Comparison of ENCODE assay signal across 8 mouse cellular contexts in genomic region chr7:29170755-29171561, GRCm38 (mm10). TPM values are rescaled to one million over a fixed set of nuclear protein-coding genes. Genes with fewer than 3 reads are reported as not detected.
DNase-seq lines count a peak whose midpoint lies in the region; ATAC-seq and TF ChIP-seq lines count a peak whose summit lies in the region.

No protein-coding gene starts in this region.

- no peak for TF ChIP-seq CTCF in olfactory bulb, adult 2 months (IDR thresholded peaks at IDR 0.05; ENCODE audit: insufficient read depth, low read depth, low read length)

- peak overlapping the region; percentile 12; the same call in 1 of the 2 replicates for H3K9ac ChIP-seq in embryonic facial prominence, embryonic 12.5 days
- no peak overlapping the region for H3K9ac ChIP-seq in hindbrain, embryonic 14.5 days
- peak overlapping the region; percentile 66 for H3K9ac ChIP-seq in lung, embryonic 16.5 days (ENCODE audit: low read length)

- H3K4me2 ChIP-seq in embryonic facial prominence, embryonic 12.5 days (replicated peaks), result peak overlapping the region; percentile 83
- peak overlapping the region; percentile 57 for H3K4me2 ChIP-seq in hindbrain, embryonic 14.5 days (replicated peaks)
- H3K4me2 ChIP-seq in lung, embryonic 16.5 days (ENCODE audit: low read depth, low read length), result peak overlapping the region; percentile 84

- WGBS in embryonic facial prominence, embryonic 12.5 days, result 2% methylated on average over 43 of the region's 43 CpGs
- WGBS in hindbrain, embryonic 14.5 days, result 1% methylated on average over 43 of the region's 43 CpGs
- 1% methylated on average over 43 of the region's 43 CpGs for WGBS in lung, embryonic 16.5 days
- WGBS in olfactory bulb, adult 2 months, result 2% methylated on average over 43 of the region's 43 CpGs

- H3K27me3 ChIP-seq in embryonic facial prominence, embryonic 12.5 days, result peaks cover 52% of the 10 kb centered on the region
- H3K27me3 ChIP-seq in hindbrain, embryonic 14.5 days (ENCODE audit: control insufficient read depth, insufficient read depth, low read length), result peaks cover 50% of the 10 kb centered on the region
- peaks cover 43% of the 10 kb centered on the region for H3K27me3 ChIP-seq in lung, embryonic 16.5 days (ENCODE audit: control insufficient read depth, insufficient read depth, low read depth, low read length)

- H3K4me1 ChIP-seq in embryonic facial prominence, embryonic 12.5 days, result peaks cover 29% of the 10 kb centered on the region
- peaks cover 22% of the 10 kb centered on the region for H3K4me1 ChIP-seq in hindbrain, embryonic 14.5 days (replicated peaks; ENCODE audit: control insufficient read depth, insufficient read depth, low read length)
- H3K4me1 ChIP-seq in lung, embryonic 16.5 days (replicated peaks; ENCODE audit: control insufficient read depth, insufficient read depth, low read length), result peaks cover 25% of the 10 kb centered on the region
- H3K4me1 ChIP-seq in olfactory bulb, adult 2 months (ENCODE audit: control insufficient read depth, insufficient read depth, low read length), result peaks cover 41% of the 10 kb centered on the region

- H3K36me3 ChIP-seq in embryonic facial prominence, embryonic 12.5 days, result peaks cover 34% of the 10 kb centered on the region
- peaks cover 39% of the 10 kb centered on the region for H3K36me3 ChIP-seq in hindbrain, embryonic 14.5 days (replicated peaks; ENCODE audit: control insufficient read depth, insufficient read depth)
- H3K36me3 ChIP-seq in lung, embryonic 16.5 days (ENCODE audit: control insufficient read depth, insufficient read depth, low read length), result peaks cover 23% of the 10 kb centered on the region

- DNase-seq in cerebellum, adult 9-10 months, result peak; percentile 56
- no peak for DNase-seq in cerebellum, adult 8-10 months
- peak; percentile 43 for DNase-seq in CD4-positive, CD25-positive, alpha-beta regulatory T cell, adult 2 months (ENCODE audit: low read depth, low spot score)
- DNase-seq in hindbrain, embryonic 14.5 days (ENCODE audit: low spot score), result no peak
- no peak for DNase-seq in yolk sac, embryonic 10.5 days (ENCODE audit: low spot score)

- ATAC-seq in embryonic facial prominence, embryonic 12.5 days (ENCODE audit: insufficient number of reproducible peaks, insufficient read depth, low FRiP score, low TSS enrichment), result no peak
- ATAC-seq in hindbrain, embryonic 14.5 days (ENCODE audit: low FRiP score), result no peak
- no peak for ATAC-seq in lung, embryonic 16.5 days (ENCODE audit: low read depth)

- no peaks in the 10 kb centered on the region for H3K9me3 ChIP-seq in embryonic facial prominence, embryonic 12.5 days
- no peaks in the 10 kb centered on the region for H3K9me3 ChIP-seq in hindbrain, embryonic 14.5 days (ENCODE audit: control insufficient read depth, low read length)
- H3K9me3 ChIP-seq in lung, embryonic 16.5 days (ENCODE audit: control insufficient read depth, low read length), result no peaks in the 10 kb centered on the region

- no peak for TF ChIP-seq POLR2A in olfactory bulb, adult 2 months (IDR thresholded peaks at IDR 0.05; ENCODE audit: insufficient read depth, low read depth, low read length)

- H3K27ac ChIP-seq in embryonic facial prominence, embryonic 12.5 days, result no peak overlapping the region
- H3K27ac ChIP-seq in hindbrain, embryonic 14.5 days, result no peak overlapping the region
- no peak overlapping the region for H3K27ac ChIP-seq in lung, embryonic 16.5 days (ENCODE audit: low read length)
- no peak overlapping the region for H3K27ac ChIP-seq in olfactory bulb, adult 2 months (ENCODE audit: insufficient read depth, low read depth, low read length)

- peak overlapping the region; percentile 73 for H3K4me3 ChIP-seq in embryonic facial prominence, embryonic 12.5 days
- peak overlapping the region; percentile 47 for H3K4me3 ChIP-seq in hindbrain, embryonic 14.5 days (replicated peaks; ENCODE audit: low read length)
- peak overlapping the region; percentile 52 for H3K4me3 ChIP-seq in lung, embryonic 16.5 days (ENCODE audit: low read length)
- H3K4me3 ChIP-seq in olfactory bulb, adult 2 months (ENCODE audit: insufficient read depth, low read depth, low read length), result peak overlapping the region; percentile 90

RNA-seq across cellular contexts. Expression of gene Spred3, which starts 0.7 kb away (rescaled TPM):
- 5.9 and 6.3 TPM in 2 replicates for polyA plus RNA-seq in embryonic facial prominence, embryonic 12.5 days (2016; fragmentation: Nextera tagmentation; extraction: Ambion mirVana)
- 10.3 and 10.5 TPM in 2 replicates for polyA plus RNA-seq in hindbrain, embryonic 14.5 days (2014; fragmentation: Nextera tagmentation; extraction: Ambion mirVana)
- polyA plus RNA-seq in lung, embryonic 16.5 days (2015; fragmentation: Nextera tagmentation; extraction: Ambion mirVana), result 1.2 and 2.0 TPM in 2 replicates
- polyA plus RNA-seq in olfactory bulb, adult 2 months (2012; ENCODE audit: insufficient read depth, insufficient read length, low replicate concordance, missing spikeins), result not detected in 2 replicates

RNA-seq across cellular contexts. Expression of gene Ggn, which starts 0.9 kb away (rescaled TPM):
- 0.59 and 0.78 TPM in 2 replicates for polyA plus RNA-seq in embryonic facial prominence, embryonic 12.5 days (2016; fragmentation: Nextera tagmentation; extraction: Ambion mirVana)
- polyA plus RNA-seq in hindbrain, embryonic 14.5 days (2014; fragmentation: Nextera tagmentation; extraction: Ambion mirVana), result 0.36 and 1.0 TPM in 2 replicates
- 0.67 and 1.5 TPM in 2 replicates for polyA plus RNA-seq in lung, embryonic 16.5 days (2015; fragmentation: Nextera tagmentation; extraction: Ambion mirVana)
- not detected in 2 replicates for polyA plus RNA-seq in olfactory bulb, adult 2 months (2012; ENCODE audit: insufficient read depth, insufficient read length, low replicate concordance, missing spikeins)

RNA-seq across cellular contexts. Expression of gene Psmd8, which starts 9.5 kb away (rescaled TPM):
- 278 and 280 TPM in 2 replicates for polyA plus RNA-seq in embryonic facial prominence, embryonic 12.5 days (2016; fragmentation: Nextera tagmentation; extraction: Ambion mirVana)
- 295 and 302 TPM in 2 replicates for polyA plus RNA-seq in hindbrain, embryonic 14.5 days (2014; fragmentation: Nextera tagmentation; extraction: Ambion mirVana)
- 256 and 273 TPM in 2 replicates for polyA plus RNA-seq in lung, embryonic 16.5 days (2015; fragmentation: Nextera tagmentation; extraction: Ambion mirVana)
- polyA plus RNA-seq in olfactory bulb, adult 2 months (2012; ENCODE audit: insufficient read depth, insufficient read length, low replicate concordance, missing spikeins), result not detected in 2 replicates

RNA-seq across cellular contexts. Expression of gene Fam98c, which starts 14.9 kb away (rescaled TPM):
- polyA plus RNA-seq in embryonic facial prominence, embryonic 12.5 days (2016; fragmentation: Nextera tagmentation; extraction: Ambion mirVana), result 12.9 and 15.6 TPM in 2 replicates
- 25.8 and 32.8 TPM in 2 replicates for polyA plus RNA-seq in hindbrain, embryonic 14.5 days (2014; fragmentation: Nextera tagmentation; extraction: Ambion mirVana)
- 17.6 and 21.0 TPM in 2 replicates for polyA plus RNA-seq in lung, embryonic 16.5 days (2015; fragmentation: Nextera tagmentation; extraction: Ambion mirVana)
- not detected in 2 replicates for polyA plus RNA-seq in olfactory bulb, adult 2 months (2012; ENCODE audit: insufficient read depth, insufficient read length, low replicate concordance, missing spikeins)

RNA-seq across cellular contexts. Expression of gene Rasgrp4, which starts 36.3 kb away (rescaled TPM):
- polyA plus RNA-seq in embryonic facial prominence, embryonic 12.5 days (2016; fragmentation: Nextera tagmentation; extraction: Ambion mirVana), result 0.92 and 1.1 TPM in 2 replicates
- polyA plus RNA-seq in hindbrain, embryonic 14.5 days (2014; fragmentation: Nextera tagmentation; extraction: Ambion mirVana), result 0.91 and 1.1 TPM in 2 replicates
- polyA plus RNA-seq in lung, embryonic 16.5 days (2015; fragmentation: Nextera tagmentation; extraction: Ambion mirVana), result 1.4 and 2.3 TPM in 2 replicates
- polyA plus RNA-seq in olfactory bulb, adult 2 months (2012; ENCODE audit: insufficient read depth, insufficient read length, low replicate concordance, missing spikeins), result not detected in 2 replicates

Comparison
In these comparisons a context has a peak if more than half of its experiments do, and no peak if none do; other contexts are left out.
1. DNase-seq: peak in cerebellum, adult 9-10 months (single experiment) and CD4-positive, CD25-positive, alpha-beta regulatory T cell, adult 2 months (single experiment); none in cerebellum, adult 8-10 months (single experiment), hindbrain, embryonic 14.5 days (single experiment) and yolk sac, embryonic 10.5 days (single experiment).
2. Peak in every context shown above with its lines, with median percentiles within 50 percentile points of each other: H3K4me2 ChIP-seq and H3K4me3 ChIP-seq.